Mouse (Mus musculus): Measurements from ENCODE around the gene Macrod1.
"Not testable (repeated sequence)": the region's sequence is repeated elsewhere in the genome, so short reads cannot be mapped to it uniquely, and the experiment has no call there.

Macrod1 gene

DNA sequence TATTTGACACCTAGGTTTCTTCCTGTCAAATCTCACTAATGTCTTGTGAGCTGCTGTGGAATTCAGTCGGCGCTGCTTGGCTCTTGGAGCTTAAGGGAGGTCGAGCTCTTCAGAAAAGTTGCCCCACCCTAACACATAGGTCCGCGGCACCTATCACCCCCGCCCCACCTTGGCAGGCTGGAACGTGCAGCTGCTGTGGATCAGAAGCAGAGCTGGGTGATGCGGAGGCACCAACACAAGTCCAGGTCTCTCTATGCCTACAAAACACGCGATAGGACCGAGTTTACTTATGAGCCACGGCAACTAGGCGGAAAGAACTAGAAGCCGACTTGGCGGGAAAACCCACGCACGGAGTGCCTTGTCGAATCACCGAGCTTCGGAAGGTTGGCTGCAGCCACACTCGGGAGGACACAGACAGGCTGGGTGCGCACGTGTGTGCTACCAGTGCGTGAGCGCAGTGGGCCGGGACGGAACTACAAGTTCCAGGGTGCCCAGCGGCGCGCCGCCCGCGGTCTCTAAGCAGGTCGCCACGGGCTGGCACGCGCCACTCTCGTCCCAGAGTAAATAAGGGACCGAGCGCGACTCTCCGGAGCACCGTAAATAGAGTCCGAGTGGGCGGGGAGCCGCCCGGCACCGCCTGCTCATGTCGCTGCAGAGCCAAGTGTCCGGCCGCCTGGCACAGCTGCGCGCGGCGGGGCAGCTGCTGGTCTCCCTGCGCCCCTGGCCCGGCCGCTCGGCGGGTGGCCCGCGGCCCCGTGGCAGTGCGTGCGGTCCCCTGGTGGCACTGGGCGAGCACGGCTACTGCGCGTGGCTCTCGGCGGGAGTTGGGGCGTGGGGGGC, at the start of gene Macrod1:
Gene Macrod1, plus strand, starts transcription at position 563 of the 840 bp plus-strand sequence.
- no peak for DNase-seq (ENCODE audit: low spot score)

DNA sequence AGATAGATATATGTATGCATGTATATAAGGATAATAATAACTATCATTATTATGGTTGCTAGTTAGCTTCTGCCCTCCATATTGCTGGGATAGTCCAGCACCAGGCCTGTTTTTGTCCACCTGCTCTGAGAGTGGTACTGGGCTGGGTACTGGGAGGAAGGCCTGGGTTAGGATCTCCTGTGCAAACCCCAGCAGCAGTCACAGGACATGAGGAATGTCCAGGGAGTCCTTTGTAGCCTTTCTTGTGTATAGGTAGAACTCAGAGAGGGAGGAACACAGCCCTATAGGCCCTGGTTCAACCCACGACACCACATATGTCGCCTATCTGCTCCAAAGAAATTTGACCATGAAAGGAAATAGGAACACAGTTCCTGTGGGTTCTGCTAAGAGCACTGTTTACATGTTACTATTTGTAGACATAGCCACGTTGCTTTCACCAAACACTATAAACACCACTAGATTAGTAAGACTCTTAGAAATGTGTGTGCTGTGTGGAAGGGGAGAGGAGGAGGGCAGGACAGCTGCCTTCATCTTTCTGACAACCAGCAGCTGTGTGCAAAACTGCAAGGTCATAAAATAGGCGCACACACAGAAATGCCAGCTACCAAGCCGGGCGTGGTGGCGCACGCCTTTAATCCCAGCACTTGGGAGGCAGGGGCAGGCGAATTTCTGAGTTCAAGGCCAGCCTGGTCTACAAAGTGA, 49.6 kb upstream of the Macrod1 start:
- no peak for DNase-seq (ENCODE audit: low spot score)

- DNase-seq (ENCODE audit: low spot score) = no peak
These were observed 44.2 kb upstream of the Macrod1 start for GRCm38 (mm10) chr19:7012426-7012825.

- DNase-seq (ENCODE audit: low spot score) = no peak
These were observed 42.6 kb upstream of the Macrod1 start for GRCm38 (mm10) chr19:7013984-7014383.

- no peak for DNase-seq (ENCODE audit: low spot score)
These were observed 42.0 kb upstream of the Macrod1 start for GRCm38 (mm10) chr19:7014481-7015135.

DNA sequence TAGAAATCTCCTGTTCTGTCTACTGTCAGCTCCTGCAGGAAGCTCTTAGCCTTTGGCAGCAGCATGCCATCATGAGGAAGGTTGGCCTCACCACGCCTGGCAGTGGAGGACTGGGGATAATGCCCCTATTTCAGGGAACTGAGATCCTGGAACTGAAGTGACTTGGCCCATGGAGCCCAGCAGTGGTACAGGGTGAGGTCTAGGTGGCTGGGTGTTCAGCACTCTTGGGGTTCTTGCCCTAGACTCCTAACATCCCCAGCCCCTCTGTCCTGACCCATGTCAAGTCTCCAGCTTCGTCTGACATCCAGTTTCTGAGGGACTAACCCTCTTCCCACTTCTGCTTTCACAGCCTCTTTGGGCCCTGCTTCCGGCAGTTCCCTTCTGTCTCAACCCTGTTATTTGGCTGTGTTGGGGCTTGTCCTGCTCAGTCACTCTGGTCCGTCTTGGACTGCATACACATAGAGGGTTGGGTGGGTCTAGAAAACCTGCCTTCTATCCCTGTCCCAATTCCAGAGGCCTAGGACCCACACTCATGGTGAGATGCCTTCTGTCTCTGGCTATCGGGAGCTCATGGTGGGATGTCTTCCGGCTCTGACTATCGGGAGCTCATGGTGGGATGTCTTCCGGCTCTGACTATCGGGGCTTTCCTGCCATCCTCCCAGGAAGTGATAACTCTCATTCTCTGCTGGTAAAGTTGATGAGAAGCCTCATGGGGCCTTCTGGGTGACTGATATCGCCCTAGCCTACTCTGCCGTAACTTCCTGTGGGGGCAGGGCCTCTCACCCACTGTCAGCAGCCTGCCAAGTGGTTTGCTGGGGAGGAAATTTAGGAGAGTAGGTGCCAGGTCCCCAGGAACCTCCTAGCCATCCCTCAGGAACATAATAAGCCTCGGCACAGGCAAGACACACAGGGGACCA, 38.8 kb upstream of the Macrod1 start:
- no peak for DNase-seq (ENCODE audit: low spot score)

GRCm38 (mm10) chr19:7018546-7018945, 38.1 kb upstream of the Macrod1 start:
- DNase-seq (ENCODE audit: low spot score) = no peak

GRCm38 (mm10) chr19:7019191-7019590, 37.4 kb upstream of the Macrod1 start, which contains the start of gene Fermt3:
Gene Fermt3 (minus strand): TSS chr19:7019469.
- no peak for DNase-seq (ENCODE audit: low spot score)

GRCm38 (mm10) chr19:7020224-7020641, 36.4 kb upstream of the Macrod1 start:
- DNase-seq (ENCODE audit: low spot score) = no peak

DNA sequence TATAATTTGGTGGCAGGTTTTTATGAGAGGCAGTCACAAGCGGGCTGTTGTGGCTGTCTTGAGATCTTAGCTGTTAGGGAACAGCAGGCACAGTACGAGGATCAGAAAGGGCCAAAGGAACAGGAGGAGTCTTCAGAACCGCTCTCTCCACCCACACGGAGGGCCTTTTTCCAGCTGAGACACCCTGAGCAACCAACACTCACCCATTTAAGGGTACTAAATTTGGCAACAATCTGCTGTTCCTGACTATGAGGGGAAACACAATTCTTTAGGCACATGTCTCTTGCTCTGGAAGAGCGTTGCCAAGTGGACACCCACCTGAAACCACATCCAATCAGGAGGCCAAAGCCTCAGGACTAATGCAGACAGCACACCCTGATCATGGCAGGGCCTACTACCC, 27.1 kb upstream of the Macrod1 start:
- DNase-seq (ENCODE audit: low spot score) = no peak

- DNase-seq (ENCODE audit: low spot score) = no peak
These were observed 22.6 kb upstream of the Macrod1 start for GRCm38 (mm10) chr19:7034006-7034405.

GRCm38 (mm10) chr19:7039088-7039720, 17.4 kb upstream of the Macrod1 start:
- no peak for DNase-seq (ENCODE audit: low spot score)

- peak; percentile 89 for DNase-seq (ENCODE audit: low spot score)
These were observed 16.6 kb upstream of the Macrod1 start, which contains the start of gene Stip1 for GRCm38 (mm10) chr19:7039841-7040636. Gene Stip1 (minus strand): TSS chr19:7039967.

GRCm38 (mm10) chr19:7040637-7041130, 15.9 kb upstream of the Macrod1 start:
- DNase-seq (ENCODE audit: low spot score) = no peak

DNA sequence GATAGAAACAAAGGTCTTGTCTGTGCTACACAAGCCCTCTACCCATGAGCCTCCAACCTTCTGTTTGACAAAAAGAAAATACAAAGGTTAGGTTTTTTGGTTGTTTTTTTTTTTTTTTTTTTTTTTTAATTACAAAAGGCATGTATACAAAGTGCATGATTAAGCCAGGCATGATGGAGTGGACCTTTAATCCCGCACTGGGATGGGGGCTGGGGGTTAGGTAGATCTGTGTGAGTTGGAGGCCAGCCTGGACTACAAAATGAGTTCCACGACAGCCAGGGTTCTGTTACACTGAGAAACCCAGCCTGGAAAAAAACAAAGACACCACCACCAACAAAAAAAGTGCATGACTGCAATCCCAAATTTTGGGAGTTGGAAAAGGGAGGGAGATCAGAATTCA, 15.4 kb upstream of the Macrod1 start:
- DNase-seq (ENCODE audit: low spot score) = no peak

DNA sequence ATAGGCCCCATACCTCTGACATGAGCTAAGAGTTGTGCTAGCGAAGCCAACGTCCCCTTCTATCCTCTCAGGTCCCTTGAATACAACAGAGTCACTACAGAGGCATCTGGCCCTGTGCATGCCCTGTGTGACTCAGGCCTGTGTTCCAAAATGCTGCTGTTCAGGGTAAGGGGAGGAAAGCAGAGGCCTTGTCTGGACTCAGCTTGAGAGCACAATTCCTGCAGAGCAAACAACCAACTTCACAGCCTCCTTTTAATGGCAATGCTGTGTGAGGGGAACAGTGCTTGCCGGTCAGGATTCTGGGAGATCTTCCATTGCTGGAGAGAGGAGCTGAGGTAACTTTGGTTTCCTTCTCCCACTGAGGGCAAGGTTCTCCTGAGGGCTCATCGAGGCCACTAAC, 12.3 kb upstream of the Macrod1 start:
- no peak for DNase-seq (ENCODE audit: low spot score)

GRCm38 (mm10) chr19:7044706-7045105, 11.9 kb upstream of the Macrod1 start:
- DNase-seq (ENCODE audit: low spot score) = no peak

- DNase-seq (ENCODE audit: low spot score) = not testable (repeated sequence)
These were observed 3.2 kb upstream of the Macrod1 start for GRCm38 (mm10) chr19:7053382-7053781.

DNA sequence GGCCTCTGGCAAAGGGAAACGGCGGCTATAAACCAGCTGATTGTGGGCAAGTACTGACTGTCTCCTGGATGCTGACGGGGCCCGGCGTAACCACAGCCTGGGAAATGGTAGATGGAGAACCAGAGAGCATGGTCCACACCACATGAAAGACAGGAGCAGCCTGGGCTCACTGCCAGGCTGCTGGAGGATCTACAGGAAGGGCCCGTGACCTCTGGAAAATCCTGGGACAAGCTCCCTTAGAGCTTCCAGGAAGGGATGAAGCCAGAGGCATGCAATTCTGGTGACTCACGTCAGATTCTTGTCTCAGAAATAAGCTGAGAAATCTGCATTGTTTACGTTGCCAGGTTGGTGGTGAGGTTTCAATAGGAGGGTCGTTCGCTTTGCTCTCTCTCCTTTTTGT, 1.8 kb upstream of the Macrod1 start:
- DNase-seq (ENCODE audit: low spot score) = no peak

DNA sequence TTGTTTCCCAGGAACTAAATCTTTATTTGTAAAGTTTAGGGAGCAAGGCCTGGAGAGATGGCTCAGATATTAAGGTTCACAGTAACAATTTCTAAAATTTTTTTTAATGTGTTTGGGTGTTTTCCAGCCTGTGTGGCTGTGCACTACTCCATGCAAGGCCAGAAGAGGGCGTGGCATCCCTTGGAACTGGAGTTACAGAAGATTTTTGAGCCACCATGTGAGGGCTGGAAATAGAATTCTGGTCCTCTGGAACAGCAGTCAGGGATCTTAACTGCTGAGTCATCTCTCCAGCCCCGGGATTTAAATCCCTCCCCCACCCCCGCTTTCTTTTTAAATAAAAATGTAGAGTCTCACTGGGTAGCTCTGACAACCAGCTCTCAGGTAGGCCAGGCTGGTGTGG, 1.4 kb upstream of the Macrod1 start:
- DNase-seq (ENCODE audit: low spot score) = no peak
